Mouse (Mus musculus): ENCODE results near the gene Gm11099. TPM values are rescaled to one million over a fixed set of nuclear protein-coding genes. Genes with fewer than 3 reads are reported as not detected.

The Gm11099 gene
- polyA plus RNA-seq, 1 experiment from 2014 or later: not detected

DNA sequence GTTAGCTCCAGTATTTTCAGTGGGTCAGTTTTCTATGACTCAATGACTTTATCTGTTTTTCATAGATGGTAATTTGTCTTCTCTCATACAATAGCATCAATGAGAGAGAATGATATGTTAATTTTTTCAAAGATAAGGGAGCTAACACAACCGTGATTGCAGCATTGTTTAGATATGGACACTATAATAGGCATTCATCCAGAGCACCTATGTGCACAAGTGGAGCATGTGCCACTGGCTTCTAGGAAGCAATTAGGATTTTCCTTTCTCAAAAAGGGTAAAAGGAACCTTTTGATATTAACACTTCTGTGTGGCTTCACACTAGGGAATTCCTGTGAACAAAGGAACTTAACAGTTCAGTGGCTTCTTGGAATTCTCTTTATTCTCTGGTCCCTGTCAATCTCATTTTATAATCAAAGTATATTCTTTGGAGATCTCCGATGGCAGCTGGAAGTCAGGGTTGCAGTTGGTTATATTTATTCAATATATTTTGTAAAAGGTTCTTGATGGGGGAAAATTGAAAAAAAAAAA, 97.6 kb downstream of the Gm11099 start:
- no peak for ATAC-seq (ENCODE audit: low FRiP score, low TSS enrichment)
- no peak overlapping the region for H3K9ac ChIP-seq (ENCODE audit: low read depth, low read length)
- no peak overlapping the region for H3K4me2 ChIP-seq (replicated peaks; ENCODE audit: low read depth, low read length)
- H3K27me3 ChIP-seq (ENCODE audit: control insufficient read depth, insufficient read depth, low read length): no peaks in the 10 kb centered on the region
- no peaks in the 10 kb centered on the region for H3K36me3 ChIP-seq (ENCODE audit: control insufficient read depth, insufficient read depth, low read length)
- no peak overlapping the region for H3K4me3 ChIP-seq (ENCODE audit: low read length)
- no peaks in the 10 kb centered on the region for H3K4me1 ChIP-seq (ENCODE audit: control insufficient read depth, insufficient read depth, low read length)
- WGBS: 77% methylated on average over 2 of the region's 2 CpGs
- no peak overlapping the region for H3K27ac ChIP-seq (ENCODE audit: low read depth, low read length)
- H3K9me3 ChIP-seq (ENCODE audit: control insufficient read depth, low read length): no peaks in the 10 kb centered on the region

Measured in kidney, embryonic 14.5 days (tissue).